Mouse (Mus musculus) heart, postnatal 14 days (tissue): ENCODE data around the gene Pgbd1. TPM values are rescaled to one million over a fixed set of nuclear protein-coding genes. Genes with fewer than 3 reads are reported as not detected.
"Not testable (repeated sequence)": the region's sequence is repeated elsewhere in the genome, so short reads cannot be mapped to it uniquely, and the experiment has no call there.

Source experiments
- DNase-seq, 2 experiments: peaks; one replicate each; pipeline ENCODE4 v3.0.0; 2021 to 2022
- intact Hi-C: fragments of 180-260 bp; cut with DNase I; formaldehyde crosslinking; loops from one replicate; pipeline ENCODE4 v1.15.1; 2025
- total RNA-seq, 2 experiments: library from RNA; stranded (reverse); gene quantifications; 2 replicates each; pipeline ENCODE4 v1.2.3; 2021

The Pgbd1 gene
- total RNA-seq, 2 experiments from 2014 or later, result 0.32 to 0.60 TPM

DNA sequence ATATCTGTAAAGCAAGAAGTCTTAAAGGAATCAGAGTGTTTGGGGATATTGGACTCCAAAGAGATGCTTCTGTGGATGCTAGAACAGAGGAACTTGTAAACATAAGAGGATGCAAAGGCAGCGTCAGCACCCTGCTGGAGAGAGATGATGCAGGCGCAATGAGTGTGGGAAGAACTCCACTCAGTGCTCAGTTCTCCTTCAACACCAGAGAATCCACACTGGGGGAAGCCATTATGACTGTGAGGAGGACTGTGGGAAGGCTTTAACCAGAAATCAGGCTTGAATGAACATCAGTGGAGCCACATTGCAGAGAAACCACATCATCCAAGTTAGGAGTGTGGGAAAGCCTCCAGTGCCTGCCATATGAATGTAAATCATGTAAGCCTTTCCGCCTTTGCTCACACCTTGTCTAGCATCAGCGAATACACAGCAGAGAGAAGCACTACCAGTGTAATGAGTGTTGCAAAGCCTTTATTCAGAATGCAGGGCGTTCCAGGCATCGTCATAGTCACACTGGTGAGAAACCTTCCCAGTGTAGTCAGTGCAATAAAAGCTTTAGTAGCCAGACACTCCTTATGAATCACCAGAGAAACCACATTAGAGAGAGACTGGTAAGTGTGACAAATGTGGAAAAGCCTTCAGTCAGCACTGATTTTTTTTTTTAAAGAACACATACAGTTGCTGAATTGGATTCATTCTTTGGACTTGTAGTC lies 23.4 kb downstream of the Pgbd1 start:
- intact Hi-C loops, result no loop called here
- no peak for DNase-seq

- intact Hi-C loops, result no loop called here
- DNase-seq, result no peak
Observed at GRCm38 (mm10) chr13:21415750-21416149, 25.1 kb downstream of the Pgbd1 start.

- no peak for DNase-seq
- intact Hi-C loops, result no loop called here
Observed at GRCm38 (mm10) chr13:21415266-21415665, 25.6 kb downstream of the Pgbd1 start.

GRCm38 (mm10) chr13:21414231-21415212 lies 26.3 kb downstream of the Pgbd1 start:
- no peak for DNase-seq
- intact Hi-C loops, result no loop called here

- intact Hi-C loops, result loop anchor here (10.0 kb wide), 1 partner anchor 616 kb away; no protein-coding TSS in a partner anchor
- no peak for DNase-seq
Observed at GRCm38 (mm10) chr13:21408805-21409459, 31.9 kb downstream of the Pgbd1 start.

- intact Hi-C loops, result loop anchor here (10.0 kb wide), 1 partner anchor 617 kb away; no protein-coding TSS in a partner anchor
Observed at GRCm38 (mm10) chr13:21407969-21408804, 32.7 kb downstream of the Pgbd1 start.

GRCm38 (mm10) chr13:21407341-21407740 lies 33.5 kb downstream of the Pgbd1 start:
- intact Hi-C loops, result loop anchor here (10.0 kb wide), 1 partner anchor 617 kb away; no protein-coding TSS in a partner anchor
- no peak for DNase-seq

More at GRCm38 (mm10) chr13:21407969-21408804, 32.7 kb downstream of the Pgbd1 start:
- DNase-seq, result peak; percentile 79 to 86

DNA sequence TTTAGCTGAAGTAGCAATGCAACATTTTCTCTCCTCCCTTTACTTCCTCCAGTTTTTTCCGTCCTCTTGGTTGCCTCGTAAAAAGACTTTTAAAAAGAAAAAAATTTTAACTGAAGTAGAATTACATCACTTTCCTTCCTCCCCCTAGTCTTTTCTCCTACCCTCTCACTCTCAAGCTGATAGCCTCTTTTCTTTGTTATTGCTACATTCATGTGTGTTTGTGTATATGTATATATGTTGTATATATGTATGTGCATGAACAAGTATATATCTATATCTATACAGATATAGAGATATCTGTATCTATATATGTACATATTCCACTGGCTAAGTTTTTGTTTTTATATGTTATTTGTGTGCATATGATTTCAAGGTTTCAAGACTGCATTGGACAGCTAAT lies 38.0 kb downstream of the Pgbd1 start:
- DNase-seq, result no peak
- intact Hi-C loops, result loop anchor here (2.0 to 10.0 kb wide), 5 partner anchors 40 to 622 kb away; partner anchors contain the start of genes Zkscan8, Zscan12 and Zscan26

DNA sequence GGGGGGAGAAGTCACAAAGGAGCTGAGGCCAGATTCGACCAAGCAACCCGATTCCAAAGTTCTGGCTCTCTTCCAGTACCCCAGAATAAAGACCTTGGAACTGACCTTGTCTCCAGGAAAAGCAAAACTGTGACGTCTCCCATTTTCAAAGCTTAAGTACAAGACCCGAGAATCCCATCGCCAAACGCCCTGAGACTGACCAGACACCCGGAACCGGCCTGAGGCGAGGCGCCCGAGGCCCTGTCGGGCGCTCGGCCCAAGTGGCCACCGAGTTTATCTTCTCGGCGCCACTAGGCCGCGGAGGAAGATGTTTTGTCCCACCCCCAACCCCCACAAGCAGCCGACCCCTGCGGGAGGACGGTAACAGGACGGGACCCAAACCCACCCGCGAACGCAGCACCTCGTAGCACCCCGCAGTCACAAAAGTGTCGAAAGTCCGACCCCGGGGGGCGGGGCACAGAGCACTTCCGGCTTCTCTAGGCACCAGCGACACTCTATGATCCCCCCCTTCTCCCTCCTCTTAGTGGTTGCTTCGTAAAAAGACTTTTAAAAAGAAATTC lies 38.5 kb downstream of the Pgbd1 start, which contains the start of gene Zkscan3:
Gene Zkscan3, minus strand, starts transcription at position 469 of the 560 bp plus-strand sequence.
- intact Hi-C loops, result loop anchor here (2.0 to 10.0 kb wide), 5 partner anchors 40 to 622 kb away; partner anchors contain the start of genes Zkscan8, Zscan12 and Zscan26
- DNase-seq, result peak; percentile 87 to 88

- no peak for DNase-seq
- intact Hi-C loops, result loop anchor here (2.0 to 10.0 kb wide), 5 partner anchors 39 to 623 kb away; partner anchors contain the start of genes Zkscan8, Zscan12 and Zscan26
Observed at GRCm38 (mm10) chr13:21401636-21402286, 39.1 kb downstream of the Pgbd1 start.

- intact Hi-C loops, result loop anchor here (10.0 kb wide), 1 partner anchor 624 kb away; no protein-coding TSS in a partner anchor
- DNase-seq, result no peak
Observed at GRCm38 (mm10) chr13:21401166-21401565, 39.7 kb downstream of the Pgbd1 start.

- intact Hi-C loops, result no loop called here
- no peak for DNase-seq
Observed at GRCm38 (mm10) chr13:21397486-21397885, 43.4 kb downstream of the Pgbd1 start.

DNA sequence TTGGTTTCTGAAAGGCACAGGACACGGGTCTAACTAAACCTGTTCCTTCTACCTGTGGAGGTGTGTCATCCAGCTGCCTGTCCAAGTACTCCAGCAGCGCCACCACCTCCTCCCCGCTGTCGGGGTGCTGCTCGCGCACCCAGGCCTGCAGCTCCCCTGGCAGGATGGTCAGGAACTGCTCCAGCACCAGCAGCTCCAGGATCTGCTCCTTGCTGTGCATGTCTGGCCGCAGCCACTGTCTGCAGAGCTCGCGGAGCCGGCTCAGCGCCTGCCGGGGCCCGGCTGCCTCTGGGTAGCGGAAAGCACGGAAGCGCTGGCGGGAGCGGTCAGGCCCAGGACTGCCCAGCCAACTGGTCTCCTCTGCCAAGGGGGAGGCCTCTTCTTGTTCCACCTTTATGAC lies 44.8 kb downstream of the Pgbd1 start:
- intact Hi-C loops, result not testable (repeated sequence)
- DNase-seq, result peak; percentile 23 to 35

- intact Hi-C loops, result no loop called here
- no peak for DNase-seq
Observed at GRCm38 (mm10) chr13:21395623-21396022, 45.2 kb downstream of the Pgbd1 start.

DNA sequence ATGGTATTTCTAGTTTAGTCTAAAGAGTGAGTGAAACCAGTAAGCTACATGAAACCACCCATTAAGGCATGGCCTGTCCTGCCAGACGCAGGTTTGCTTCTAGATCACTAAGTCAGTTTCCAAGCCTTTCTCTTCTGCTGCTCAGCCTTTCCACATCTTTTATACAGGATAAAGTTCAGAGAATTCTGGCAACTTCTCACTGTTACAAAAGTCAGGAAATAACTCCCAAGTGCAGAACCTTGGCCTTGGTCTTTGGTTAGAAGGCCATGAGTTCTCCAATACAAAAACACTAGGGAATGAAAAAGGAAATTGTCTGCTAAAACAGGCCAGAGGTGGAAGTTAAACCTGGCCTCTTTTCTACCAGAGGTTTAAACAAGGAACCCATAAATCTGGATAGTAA lies 45.6 kb downstream of the Pgbd1 start:
- DNase-seq, result no peak
- intact Hi-C loops, result no loop called here

DNA sequence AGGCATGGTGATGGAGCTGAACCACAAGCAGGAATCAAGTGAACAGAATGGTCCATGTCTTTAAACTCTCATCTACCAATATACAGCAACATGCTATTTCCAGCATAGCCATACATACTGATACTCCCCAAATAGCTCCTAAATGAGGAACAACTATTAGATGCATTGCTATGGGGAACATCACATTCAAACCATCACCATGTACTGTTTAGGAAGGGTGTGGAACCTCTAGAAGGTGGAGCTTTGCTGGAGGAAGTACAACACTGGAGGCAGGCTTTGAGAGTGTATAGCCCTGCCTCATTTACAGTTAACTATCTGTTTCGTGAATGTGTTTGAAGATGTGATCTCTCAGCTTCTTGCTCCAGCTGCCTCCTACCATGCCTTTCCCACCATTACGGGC lies 63.1 kb downstream of the Pgbd1 start:
- intact Hi-C loops, result no loop called here
- no peak for DNase-seq

DNA sequence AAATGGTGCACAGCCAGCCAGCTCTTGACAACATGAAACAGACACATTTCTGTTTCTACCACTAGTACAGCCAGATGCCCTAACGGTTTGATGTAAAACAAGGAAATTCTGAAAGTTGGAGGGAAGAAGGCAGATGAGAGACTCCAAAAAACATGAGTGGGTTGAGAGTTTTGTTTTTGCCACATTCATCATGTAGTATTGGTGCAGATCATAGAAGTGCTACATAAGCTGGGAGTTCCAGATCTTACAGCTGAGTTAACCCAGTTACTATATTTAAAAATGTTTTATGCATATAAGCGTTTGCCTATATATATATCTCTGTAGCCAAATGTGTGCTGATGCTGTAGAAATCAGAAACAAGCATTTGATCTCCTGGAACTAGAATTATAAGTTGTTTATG lies 68.2 kb downstream of the Pgbd1 start:
- intact Hi-C loops, result no loop called here
- no peak for DNase-seq
